Mouse (Mus musculus) liver, embryonic 16.5 days (tissue): Measurements from ENCODE around the gene Zbtb1. TPM values are rescaled to one million over a fixed set of nuclear protein-coding genes. Genes with fewer than 3 reads are reported as not detected.
"Not testable (repeated sequence)": the region's sequence is repeated elsewhere in the genome, so short reads cannot be mapped to it uniquely, and the experiment has no call there.

ENCODE experiments used
- ATAC-seq: fragments of 200-750 bp; cut with Nextera tagmentation; 2 replicates; pipeline ENCODE4 v1.8.0; 2017; ENCODE audit warnings: low read depth, mild to moderate bottlenecking, moderate number of reproducible peaks, moderate library complexity
- H3K27ac ChIP-seq: fragments of 300-500 bp; sonication (generic); 2 replicates; pipeline ENCODE4 v1.5.1; 2014; ENCODE audit warnings: mild to moderate bottlenecking, low read length
- H3K27me3 ChIP-seq: fragments of 300-500 bp; sonication (generic); 2 replicates; pipeline ENCODE4 v1.6.1; 2014; ENCODE audit warnings: low read depth, low read length, mixed read lengths; ENCODE audit not compliant: control insufficient read depth, insufficient read depth
- H3K36me3 ChIP-seq: fragments of 300-500 bp; sonication (generic); 2 replicates; pipeline ENCODE4 v1.6.1; 2014; ENCODE audit warnings: mild to moderate bottlenecking; ENCODE audit not compliant: control insufficient read depth, insufficient read depth
- H3K4me1 ChIP-seq: fragments of 300-500 bp; sonication (generic); 2 replicates; pipeline ENCODE4 v1.6.1; 2014; ENCODE audit warnings: low read depth, low read length, mixed read lengths; ENCODE audit not compliant: control insufficient read depth
- H3K4me2 ChIP-seq: fragments of 300-500 bp; sonication (generic); 2 replicates; pipeline ENCODE4 v1.6.1; 2014; ENCODE audit warnings: low read depth, low read length, mixed read lengths
- H3K4me3 ChIP-seq: fragments of 300-500 bp; sonication (generic); 2 replicates; pipeline ENCODE4 v1.5.1; 2014; ENCODE audit warnings: low read depth, mild to moderate bottlenecking, low read length
- H3K9ac ChIP-seq: fragments of 300-500 bp; sonication (generic); 2 replicates; pipeline ENCODE4 v1.6.1; 2014; ENCODE audit warnings: low read depth, low read length
- H3K9me3 ChIP-seq: fragments of 300-500 bp; sonication (generic); replicated peaks from 2 replicates; pipeline ENCODE4 v1.6.1; 2016; ENCODE audit warnings: low read length; ENCODE audit not compliant: control insufficient read depth
- WGBS: fragments of 180-500 bp; shearing (Covaris S2); extraction: QIAGEN DNeasy Blood & Tissue Kit; methylation state at CpG from one replicate; pipeline ENCODE4 v1.1.7; 2014; ENCODE audit not compliant: insufficient replicate concordance; 5-methylcytosine and 5-hydroxymethylcytosine counted together
- polyA plus RNA-seq: library from polyadenylated mRNA; unstranded; fragments of >200 nt; fragmentation: Nextera tagmentation; extraction: Ambion mirVana; gene quantifications from 2 replicates; pipeline ENCODE4 v1.2.1, GENCODE M21; 2015

The Zbtb1 gene
- polyA plus RNA-seq, 1 experiment from 2014 or later = 2.9 TPM

DNA sequence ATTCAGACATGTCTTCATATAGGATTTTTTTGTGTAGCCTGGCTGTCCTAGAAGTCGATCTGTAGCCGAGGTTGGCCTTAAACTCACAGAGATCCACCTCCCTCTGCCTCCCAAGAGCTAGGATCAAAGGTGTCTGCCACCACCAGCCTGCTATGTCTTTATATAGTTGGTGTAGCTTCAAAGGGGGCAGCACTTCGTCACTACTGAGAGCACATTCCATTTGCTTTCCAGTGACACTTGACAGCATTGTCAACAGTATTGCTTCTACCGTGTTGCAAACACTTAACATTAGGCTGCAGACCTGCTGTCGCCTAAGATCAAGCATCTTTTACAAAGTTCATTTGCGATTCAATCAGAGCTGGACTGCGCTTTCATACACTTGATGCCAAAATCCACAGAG lies 64.0 kb downstream of the Zbtb1 start:
- Histone ChIP-seq H3K4me1 (no peaks in the 10 kb centered on the region), H3K4me3 (no peak overlapping the region), H3K27ac (no peak overlapping the region), H3K36me3 (no peaks in the 10 kb centered on the region), H3K4me2 (no peak overlapping the region), H3K27me3 (peaks cover 28% of the 10 kb centered on the region), H3K9ac (no peak overlapping the region), H3K9me3 (no peaks in the 10 kb centered on the region)
- 32% methylated on average over 7 of the region's 7 CpGs for WGBS
- no peak for ATAC-seq

- peaks cover 28% of the 10 kb centered on the region for H3K27me3 ChIP-seq
- ATAC-seq = no peak
- no peaks in the 10 kb centered on the region for H3K4me1 ChIP-seq
- H3K9me3 ChIP-seq = no peaks in the 10 kb centered on the region
- 4% methylated on average over 17 of the region's 17 CpGs for WGBS
- H3K4me3 ChIP-seq = peak overlapping the region; percentile 20; the same call in 1 of the 2 replicates
- no peaks in the 10 kb centered on the region for H3K36me3 ChIP-seq
- peak overlapping the region; percentile 33; the same call in 1 of the 2 replicates for H3K4me2 ChIP-seq
- no peak overlapping the region for H3K9ac ChIP-seq
- H3K27ac ChIP-seq = no peak overlapping the region
Observed at GRCm38 (mm10) chr12:76435084-76435483, 65.0 kb downstream of the Zbtb1 start.

- 30% methylated on average over 8 of the region's 8 CpGs for WGBS
- Histone ChIP-seq H3K4me1 (no peaks in the 10 kb centered on the region), H3K9me3 (no peaks in the 10 kb centered on the region), H3K4me2 (no peak overlapping the region), H3K27me3 (peaks cover 28% of the 10 kb centered on the region), H3K27ac (no peak overlapping the region), H3K9ac (no peak overlapping the region), H3K4me3 (no peak overlapping the region), H3K36me3 (no peaks in the 10 kb centered on the region)
- ATAC-seq = no peak
Observed at GRCm38 (mm10) chr12:76435549-76435948, 65.5 kb downstream of the Zbtb1 start.

DNA sequence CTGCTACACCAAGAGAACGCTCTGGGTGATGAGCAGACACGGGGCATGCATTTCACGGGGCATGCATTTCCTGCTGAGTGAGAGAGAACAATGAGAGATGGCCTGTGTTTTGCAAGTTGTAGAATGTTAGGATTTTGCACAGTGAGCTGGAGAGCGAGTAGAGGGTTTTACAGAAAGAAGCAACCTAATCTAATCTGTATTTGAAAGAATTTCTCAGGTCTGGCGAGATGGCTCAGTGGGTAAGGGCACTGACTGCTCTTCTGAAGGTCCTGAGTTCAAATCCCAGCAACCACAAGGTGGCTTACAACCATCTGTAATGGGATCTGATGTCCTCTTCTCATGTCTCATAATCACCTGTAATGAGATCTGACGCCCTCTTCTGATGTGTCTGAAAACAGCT lies 73.4 kb downstream of the Zbtb1 start:
- H3K9me3 ChIP-seq, H3K36me3 ChIP-seq, H3K4me3 ChIP-seq, H3K27ac ChIP-seq, H3K9ac ChIP-seq, H3K4me1 ChIP-seq, H3K4me2 ChIP-seq, ATAC-seq, H3K27me3 ChIP-seq: not testable (repeated sequence)
- 52% methylated on average over 6 of the region's 6 CpGs for WGBS

DNA sequence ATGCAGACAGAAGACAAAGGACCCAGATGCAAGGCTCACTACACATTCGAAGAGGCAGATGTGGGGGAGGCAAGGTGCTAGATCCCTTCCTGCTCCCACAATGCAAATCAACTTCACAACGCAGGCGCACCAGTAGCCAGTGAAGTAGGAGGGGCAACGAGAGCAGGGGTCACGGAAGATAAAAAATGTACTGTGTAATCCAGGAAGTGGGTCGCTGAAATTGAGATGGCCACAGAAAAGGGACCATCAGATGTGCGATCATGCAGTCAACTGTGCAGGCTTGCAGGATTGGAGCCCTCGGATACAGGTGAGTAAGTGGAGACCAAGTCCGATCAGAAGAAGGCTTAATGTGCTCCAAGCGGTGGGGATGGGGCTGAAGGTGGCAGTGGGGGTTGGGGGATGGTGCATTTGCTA lies 74.3 kb downstream of the Zbtb1 start:
- ATAC-seq = no peak
- Histone ChIP-seq H3K36me3 (no peaks in the 10 kb centered on the region), H3K4me3 (peak overlapping the region; percentile 33), H3K9ac (no peak overlapping the region), H3K9me3 (no peaks in the 10 kb centered on the region), H3K27ac (no peak overlapping the region), H3K27me3 (no peaks in the 10 kb centered on the region), H3K4me2 (no peak overlapping the region), H3K4me1 (no peaks in the 10 kb centered on the region)
- WGBS = 48% methylated on average over 10 of the region's 10 CpGs

DNA sequence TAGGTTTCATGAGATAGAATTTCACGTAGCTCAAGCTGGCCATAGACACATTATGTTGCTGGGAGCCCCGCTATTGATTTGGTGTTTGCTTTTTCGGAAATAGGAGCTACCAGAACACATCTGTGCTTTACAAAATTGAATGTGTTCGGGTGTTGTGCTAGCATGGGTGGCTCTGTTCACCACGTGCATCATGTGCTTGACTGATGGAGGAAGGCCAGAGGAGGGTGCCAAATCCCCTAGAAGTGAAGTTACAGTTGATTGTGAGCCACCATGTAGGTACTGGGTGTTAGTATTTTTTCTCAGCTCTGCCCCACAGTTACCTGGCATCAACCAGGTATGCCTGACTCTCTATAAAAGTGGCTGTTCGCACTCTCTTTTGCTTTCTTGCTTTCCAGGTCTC lies 74.8 kb downstream of the Zbtb1 start:
- Histone ChIP-seq H3K36me3 (no peaks in the 10 kb centered on the region), H3K4me1 (no peaks in the 10 kb centered on the region), H3K4me3 (peak overlapping the region; percentile 33), H3K9me3 (no peaks in the 10 kb centered on the region), H3K27me3 (no peaks in the 10 kb centered on the region), H3K27ac (no peak overlapping the region), H3K9ac (no peak overlapping the region), H3K4me2 (no peak overlapping the region)
- no peak for ATAC-seq
- whole genome bisulfite sequencing = 58% methylated on average over 6 of the region's 6 CpGs

GRCm38 (mm10) chr12:76446201-76446600 lies 76.1 kb downstream of the Zbtb1 start:
- 68% methylated on average over 11 of the region's 11 CpGs for WGBS
- no peaks in the 10 kb centered on the region for H3K36me3 ChIP-seq
- H3K27ac ChIP-seq = no peak overlapping the region
- no peak overlapping the region for H3K4me3 ChIP-seq
- H3K27me3 ChIP-seq = no peaks in the 10 kb centered on the region
- ATAC-seq = no peak
- no peaks in the 10 kb centered on the region for H3K9me3 ChIP-seq
- no peaks in the 10 kb centered on the region for H3K4me1 ChIP-seq
- H3K4me2 ChIP-seq = no peak overlapping the region
- no peak overlapping the region for H3K9ac ChIP-seq

Other genes starting within 250 kb of the Zbtb1 start
- not detected in 2 replicates for gene Esr2, start 193.0 kb upstream of the Zbtb1 start, polyA plus RNA-seq
- gene Tex21, start 123.5 kb upstream of the Zbtb1 start, polyA plus RNA-seq = 0.11 TPM in 1 of 2 replicates, not detected in the other
- 100 and 102 TPM in 2 replicates for gene Mthfd1, start 115.0 kb upstream of the Zbtb1 start, polyA plus RNA-seq
- gene Akap5, start 45.4 kb upstream of the Zbtb1 start, polyA plus RNA-seq = 0.16 and 0.21 TPM in 2 replicates
- gene Zbtb25, start 664 bp upstream of the Zbtb1 start, polyA plus RNA-seq = 4.1 and 4.8 TPM in 2 replicates
- gene Hspa2, start 33.9 kb downstream of the Zbtb1 start, polyA plus RNA-seq = 1.4 and 1.5 TPM in 2 replicates
- 0.08 and 0.11 TPM in 2 replicates for gene Ppp1r36, start 47.3 kb downstream of the Zbtb1 start, polyA plus RNA-seq
- 4.2 and 5.5 TPM in 2 replicates for gene Plekhg3, start 160.6 kb downstream of the Zbtb1 start, polyA plus RNA-seq